Mouse (Mus musculus): ENCODE results near the gene Tfb2m. TPM values are rescaled to one million over a fixed set of nuclear protein-coding genes. Genes with fewer than 3 reads are reported as not detected.

The Tfb2m gene
- polyA plus RNA-seq, 1 experiment from 2014 or later: 26.1 TPM

DNA sequence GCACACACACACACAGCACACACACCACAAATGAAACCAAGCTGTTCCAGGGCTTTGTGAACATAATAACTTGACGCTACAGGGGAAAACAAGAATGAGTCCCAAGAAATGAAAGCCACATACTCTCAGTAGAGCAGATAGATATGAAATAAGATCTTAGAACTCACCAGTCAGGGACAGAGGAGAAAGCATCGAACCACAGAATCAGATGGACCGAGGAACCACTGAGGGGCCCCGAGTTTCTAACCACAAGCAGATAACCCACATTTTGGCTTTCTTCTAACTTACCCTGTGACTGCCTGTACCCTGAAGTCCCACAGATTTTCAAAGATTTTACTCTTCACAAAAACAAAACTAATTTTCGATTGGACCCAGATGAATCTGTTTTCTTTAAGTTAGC lies 53.2 kb downstream of the Tfb2m start:
- Histone ChIP-seq H3K4me1 (ENCODE audit: insufficient read depth, low read depth, low read length) (no peaks in the 10 kb centered on the region), H3K27me3 (replicated peaks; ENCODE audit: insufficient read depth, low read length) (no peaks in the 10 kb centered on the region), H3K9me3 (ENCODE audit: low read length) (no peaks in the 10 kb centered on the region), H3K4me3 (ENCODE audit: low read depth, low read length) (no peak overlapping the region), H3K4me2 (replicated peaks; ENCODE audit: low read depth, low read length) (no peak overlapping the region), H3K9ac (replicated peaks; ENCODE audit: low read depth) (no peak overlapping the region), H3K36me3 (ENCODE audit: insufficient read depth, low read length) (no peaks in the 10 kb centered on the region), H3K27ac (ENCODE audit: low read length) (no peak overlapping the region)
- ATAC-seq (no peak), DNase-seq (ENCODE audit: low spot score) (no peak)
- no peak for TF ChIP-seq EP300 (IDR thresholded peaks at IDR 0.05)
- WGBS: 84% methylated on average over 5 of the region's 5 CpGs

GRCm38 (mm10) chr1:179488520-179488919 lies 57.5 kb downstream of the Tfb2m start:
- Histone ChIP-seq H3K9me3 (ENCODE audit: low read length) (no peaks in the 10 kb centered on the region), H3K4me2 (replicated peaks; ENCODE audit: low read depth, low read length) (no peak overlapping the region), H3K4me3 (ENCODE audit: low read depth, low read length) (no peak overlapping the region), H3K9ac (replicated peaks; ENCODE audit: low read depth) (no peak overlapping the region), H3K27ac (ENCODE audit: low read length) (no peak overlapping the region), H3K4me1 (ENCODE audit: insufficient read depth, low read depth, low read length) (no peaks in the 10 kb centered on the region), H3K27me3 (replicated peaks; ENCODE audit: insufficient read depth, low read length) (no peaks in the 10 kb centered on the region), H3K36me3 (ENCODE audit: insufficient read depth, low read length) (no peaks in the 10 kb centered on the region)
- 92% methylated on average over 5 of the region's 5 CpGs for WGBS
- DNase-seq (ENCODE audit: low spot score) (no peak), ATAC-seq (no peak)
- TF ChIP-seq CTCF (IDR thresholded peaks at IDR 0.05) (no peak), EP300 (IDR thresholded peaks at IDR 0.05) (no peak)

DNA sequence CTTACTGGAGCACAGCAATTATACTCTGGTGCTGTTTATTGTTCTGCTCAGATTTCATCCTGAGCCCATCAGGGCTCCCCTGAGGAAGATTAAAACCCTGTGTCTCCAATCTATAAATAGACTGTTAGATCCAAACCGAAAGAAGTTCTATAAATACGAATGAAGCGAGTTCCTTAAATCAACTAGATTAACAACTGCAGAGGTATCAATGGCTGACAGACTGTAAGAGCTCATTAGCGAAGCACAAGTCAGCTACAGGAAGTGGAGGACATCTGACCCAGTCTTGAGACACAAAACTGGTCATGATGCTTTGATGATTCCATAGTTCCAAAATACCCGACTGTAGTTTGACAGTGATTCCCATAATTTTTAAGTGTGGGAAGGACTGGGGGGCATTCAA lies 58.1 kb downstream of the Tfb2m start:
- Histone ChIP-seq H3K4me1 (ENCODE audit: insufficient read depth, low read depth, low read length) (no peaks in the 10 kb centered on the region), H3K27me3 (replicated peaks; ENCODE audit: insufficient read depth, low read length) (no peaks in the 10 kb centered on the region), H3K36me3 (ENCODE audit: insufficient read depth, low read length) (no peaks in the 10 kb centered on the region), H3K4me2 (replicated peaks; ENCODE audit: low read depth, low read length) (no peak overlapping the region), H3K27ac (ENCODE audit: low read length) (no peak overlapping the region), H3K9me3 (ENCODE audit: low read length) (no peaks in the 10 kb centered on the region), H3K9ac (replicated peaks; ENCODE audit: low read depth) (no peak overlapping the region), H3K4me3 (ENCODE audit: low read depth, low read length) (no peak overlapping the region)
- DNase-seq (ENCODE audit: low spot score) (no peak), ATAC-seq (no peak)
- TF ChIP-seq EP300 (IDR thresholded peaks at IDR 0.05): no peak
- no peak for TF ChIP-seq CTCF (IDR thresholded peaks at IDR 0.05)
- 54% methylated on average over 5 of the region's 5 CpGs for WGBS

DNA sequence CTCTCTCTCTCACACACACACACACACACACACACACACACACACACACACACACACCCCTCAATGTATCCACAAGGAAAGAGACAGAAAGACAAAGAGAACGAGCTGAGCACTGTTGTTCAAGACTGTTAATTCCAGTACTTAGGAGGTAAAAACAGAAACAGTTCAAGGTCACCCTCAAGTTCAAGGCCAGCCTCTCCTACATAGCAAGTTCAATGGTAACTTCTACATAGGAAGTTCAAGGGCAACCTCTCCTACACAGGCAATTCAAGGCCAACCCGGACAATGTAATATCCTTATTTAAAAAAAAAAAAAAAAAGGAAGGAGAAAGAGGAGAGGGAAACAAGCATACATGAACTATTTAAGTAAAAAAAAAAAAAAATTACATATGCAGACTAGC lies 58.8 kb downstream of the Tfb2m start:
- Histone ChIP-seq H3K4me3 (ENCODE audit: low read depth, low read length) (no peak overlapping the region), H3K4me2 (replicated peaks; ENCODE audit: low read depth, low read length) (no peak overlapping the region), H3K36me3 (ENCODE audit: insufficient read depth, low read length) (no peaks in the 10 kb centered on the region), H3K9ac (replicated peaks; ENCODE audit: low read depth) (no peak overlapping the region), H3K27me3 (replicated peaks; ENCODE audit: insufficient read depth, low read length) (no peaks in the 10 kb centered on the region), H3K27ac (ENCODE audit: low read length) (no peak overlapping the region), H3K4me1 (ENCODE audit: insufficient read depth, low read depth, low read length) (no peaks in the 10 kb centered on the region), H3K9me3 (ENCODE audit: low read length) (no peaks in the 10 kb centered on the region)
- no peak for DNase-seq (ENCODE audit: low spot score)
- ATAC-seq: no peak
- TF ChIP-seq EP300 (IDR thresholded peaks at IDR 0.05): no peak
- TF ChIP-seq CTCF (IDR thresholded peaks at IDR 0.05): no peak
- 76% methylated on average over 2 of the region's 2 CpGs for WGBS

GRCm38 (mm10) chr1:179485784-179486540 lies 60.1 kb downstream of the Tfb2m start:
- H3K4me1 ChIP-seq (ENCODE audit: insufficient read depth, low read depth, low read length): no peaks in the 10 kb centered on the region
- 0 out of 2 replicates have a peak overlapping the region, but pooled peaks have one; percentile 9 for H3K27ac ChIP-seq (ENCODE audit: low read length)
- no peaks in the 10 kb centered on the region for H3K9me3 ChIP-seq (ENCODE audit: low read length)
- H3K9ac ChIP-seq (replicated peaks; ENCODE audit: low read depth): no peak overlapping the region
- 33% methylated on average over 3 of the region's 3 CpGs for WGBS
- no peaks in the 10 kb centered on the region for H3K36me3 ChIP-seq (ENCODE audit: insufficient read depth, low read length)
- ATAC-seq (peak; percentile 62), DNase-seq (ENCODE audit: low spot score) (peak; percentile 16)
- TF ChIP-seq CTCF (IDR thresholded peaks at IDR 0.05) (no peak), EP300 (IDR thresholded peaks at IDR 0.05) (no peak)
- no peak overlapping the region for H3K4me2 ChIP-seq (replicated peaks; ENCODE audit: low read depth, low read length)
- H3K4me3 ChIP-seq (ENCODE audit: low read depth, low read length): no peak overlapping the region
- no peaks in the 10 kb centered on the region for H3K27me3 ChIP-seq (replicated peaks; ENCODE audit: insufficient read depth, low read length)

- Histone ChIP-seq H3K4me1 (ENCODE audit: insufficient read depth, low read depth, low read length) (no peaks in the 10 kb centered on the region), H3K4me2 (replicated peaks; ENCODE audit: low read depth, low read length) (no peak overlapping the region), H3K9ac (replicated peaks; ENCODE audit: low read depth) (no peak overlapping the region), H3K36me3 (ENCODE audit: insufficient read depth, low read length) (no peaks in the 10 kb centered on the region), H3K4me3 (ENCODE audit: low read depth, low read length) (no peak overlapping the region), H3K27me3 (replicated peaks; ENCODE audit: insufficient read depth, low read length) (no peaks in the 10 kb centered on the region), H3K9me3 (ENCODE audit: low read length) (no peaks in the 10 kb centered on the region), H3K27ac (ENCODE audit: low read length) (no peak overlapping the region)
- no peak for TF ChIP-seq EP300 (IDR thresholded peaks at IDR 0.05)
- TF ChIP-seq CTCF (IDR thresholded peaks at IDR 0.05): no peak
- ATAC-seq (no peak), DNase-seq (ENCODE audit: low spot score) (no peak)
- WGBS: 72% methylated on average over 4 of the region's 4 CpGs
These were observed 65.2 kb downstream of the Tfb2m start for GRCm38 (mm10) chr1:179480862-179481261.

Other genes starting within 250 kb of the Tfb2m start
- gene Smyd3, start 28.2 kb downstream of the Tfb2m start, polyA plus RNA-seq (2015; fragmentation: Nextera tagmentation; extraction: Ambion mirVana): 5.8 and 6.5 TPM in 2 replicates
- gene Cnst, start 103 bp upstream of the Tfb2m start, polyA plus RNA-seq (2015; fragmentation: Nextera tagmentation; extraction: Ambion mirVana): 13.8 and 16.8 TPM in 2 replicates
- gene Sccpdh, start 121.9 kb upstream of the Tfb2m start, polyA plus RNA-seq (2015; fragmentation: Nextera tagmentation; extraction: Ambion mirVana): 52.8 and 54.1 TPM in 2 replicates
- not detected in 2 replicates for gene Kif28, start 199.0 kb upstream of the Tfb2m start, polyA plus RNA-seq (2015; fragmentation: Nextera tagmentation; extraction: Ambion mirVana)

All from lung, postnatal 0 days (tissue).